ENCODE assay signal across 25 mouse cellular contexts in the genomic region with DNA sequence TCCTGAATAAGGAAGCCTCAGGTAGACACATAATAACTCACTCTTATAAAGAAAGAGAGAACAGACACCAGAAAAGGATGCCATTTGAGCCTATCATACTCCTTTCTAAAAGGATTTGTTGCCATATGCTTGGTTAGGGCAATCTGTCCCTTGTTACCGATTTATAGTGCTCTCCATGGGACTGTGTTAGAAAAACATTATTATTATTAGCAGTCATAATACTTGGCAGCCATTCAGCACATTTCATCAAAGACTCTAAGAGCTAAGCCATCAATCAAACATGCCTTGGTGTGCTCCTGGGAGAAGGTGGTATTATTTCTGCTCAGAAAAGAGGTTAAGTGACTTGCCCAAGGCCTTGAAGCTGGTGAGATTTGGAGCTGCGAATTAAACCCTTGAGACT.
A peak's percentile ranks its signal among the peaks of the same experiment; 100 is the strongest.
DNase-seq lines count a peak whose midpoint lies in the region; ATAC-seq lines count a peak whose summit lies in the region.
"Had no signal": no experiment of that assay in that cellular context is flagged by ENCODE, and none has a peak within 500 bp of the region (broad histone marks: within the 10 kb centered on the region; RNA-seq: fewer than 3 reads in every experiment).

No protein-coding gene starts in this region.

- H3K9ac ChIP-seq in hindbrain, embryonic 11.5 days (ENCODE audit: low read depth, low read length) = no peak overlapping the region
- no peak overlapping the region for H3K9ac ChIP-seq in hindbrain, embryonic 12.5 days
- H3K9ac ChIP-seq in neural tube, embryonic 13.5 days = no peak overlapping the region
- H3K9ac ChIP-seq in neural tube, embryonic 15.5 days (replicated peaks) = no peak overlapping the region
- H3K9ac ChIP-seq: forebrain, embryonic 13.5 days; heart, embryonic 13.5 days had no signal

- no peak overlapping the region for H3K4me3 ChIP-seq in hindbrain, embryonic 11.5 days (ENCODE audit: low read depth, low read length)
- H3K4me3 ChIP-seq in hindbrain, embryonic 12.5 days = no peak overlapping the region
- H3K4me3 ChIP-seq in neural tube, embryonic 13.5 days = no peak overlapping the region
- no peak overlapping the region for H3K4me3 ChIP-seq in neural tube, embryonic 15.5 days (replicated peaks)
- H3K4me3 ChIP-seq: forebrain, embryonic 10.5 days; forebrain, embryonic 13.5 days; heart, embryonic 13.5 days had no signal

- no peaks in the 10 kb centered on the region for H3K27me3 ChIP-seq in hindbrain, embryonic 11.5 days (ENCODE audit: control insufficient read depth, insufficient read depth, low read length)
- H3K27me3 ChIP-seq in hindbrain, embryonic 12.5 days = no peaks in the 10 kb centered on the region
- H3K27me3 ChIP-seq in neural tube, embryonic 13.5 days = no peaks in the 10 kb centered on the region
- H3K27me3 ChIP-seq in neural tube, embryonic 15.5 days (replicated peaks) = no peaks in the 10 kb centered on the region
- H3K27me3 ChIP-seq: CH12.LX; forebrain, embryonic 13.5 days; heart, embryonic 13.5 days had no signal

- no peak for ATAC-seq in hindbrain, embryonic 11.5 days (ENCODE audit: low FRiP score)
- ATAC-seq in hindbrain, embryonic 12.5 days (ENCODE audit: low FRiP score) = no peak
- peak; percentile 50; the same call in 1 of the 2 replicates for ATAC-seq in neural tube, embryonic 13.5 days (ENCODE audit: low read depth)
- ATAC-seq in neural tube, embryonic 15.5 days (ENCODE audit: low FRiP score) = no peak
- ATAC-seq: forebrain, embryonic 13.5 days; hindbrain, postnatal 0 days; inflammation-experienced regulatory T-cells, adult 6 months; intestine, embryonic 16.5 days; Patski had no signal

- peak; percentile 1 for DNase-seq in hindbrain, embryonic 11.5 days (ENCODE audit: low spot score)
- peak; percentile 8 for DNase-seq in layer of hippocampus, adult 9-10 months (ENCODE audit: low spot score)
- no peak for DNase-seq in layer of hippocampus, postnatal 10 days (ENCODE audit: low spot score in 2 of 2)
- DNase-seq in right cerebral cortex, adult 2 months (ENCODE audit: low spot score in 2 of 2) = no peak
- DNase-seq: adrenal gland, postnatal 14 days; B cell, adult 2 months; cerebellum, adult 18-20 months; cerebellum, adult 9-10 months; cerebellum, postnatal 14 days; gastrocnemius, postnatal 25 days; heart, adult 18-20 months; heart, postnatal 14 days; heart, postnatal 4 days had no signal

- no peaks in the 10 kb centered on the region for H3K9me3 ChIP-seq in hindbrain, embryonic 11.5 days (ENCODE audit: control insufficient read depth, low read length)
- no peaks in the 10 kb centered on the region for H3K9me3 ChIP-seq in hindbrain, embryonic 12.5 days (replicated peaks)
- no peaks in the 10 kb centered on the region for H3K9me3 ChIP-seq in neural tube, embryonic 13.5 days
- no peaks in the 10 kb centered on the region for H3K9me3 ChIP-seq in neural tube, embryonic 15.5 days (replicated peaks)
- H3K9me3 ChIP-seq: forebrain, embryonic 10.5 days; forebrain, embryonic 13.5 days; G1E; heart, embryonic 13.5 days had no signal

- H3K27ac ChIP-seq in hindbrain, embryonic 11.5 days (ENCODE audit: low read depth, low read length) = no peak overlapping the region
- H3K27ac ChIP-seq in hindbrain, embryonic 12.5 days = no peak overlapping the region
- H3K27ac ChIP-seq in neural tube, embryonic 13.5 days (replicated peaks) = no peak overlapping the region
- no peak overlapping the region for H3K27ac ChIP-seq in neural tube, embryonic 15.5 days (replicated peaks)
- H3K27ac ChIP-seq: forebrain, embryonic 10.5 days; forebrain, embryonic 13.5 days; heart, embryonic 13.5 days; hindbrain, postnatal 0 days had no signal

- H3K4me1 ChIP-seq in hindbrain, embryonic 11.5 days (replicated peaks; ENCODE audit: control insufficient read depth, insufficient read depth, low read length) = no peaks in the 10 kb centered on the region
- no peaks in the 10 kb centered on the region for H3K4me1 ChIP-seq in hindbrain, embryonic 12.5 days
- H3K4me1 ChIP-seq in neural tube, embryonic 13.5 days (replicated peaks) = no peaks in the 10 kb centered on the region
- no peaks in the 10 kb centered on the region for H3K4me1 ChIP-seq in neural tube, embryonic 15.5 days
- H3K4me1 ChIP-seq: forebrain, embryonic 10.5 days; forebrain, embryonic 13.5 days; heart, embryonic 13.5 days had no signal

- 75% methylated on average over 2 of the region's 2 CpGs for WGBS in hindbrain, embryonic 11.5 days
- WGBS in hindbrain, embryonic 12.5 days = 66% methylated on average over 2 of the region's 2 CpGs
- WGBS in neural tube, embryonic 13.5 days = 65% methylated on average over 2 of the region's 2 CpGs
- WGBS in neural tube, embryonic 15.5 days = 84% methylated on average over 2 of the region's 2 CpGs

- no peaks in the 10 kb centered on the region for H3K36me3 ChIP-seq in hindbrain, embryonic 11.5 days (ENCODE audit: control insufficient read depth, insufficient read depth, low read length)
- no peaks in the 10 kb centered on the region for H3K36me3 ChIP-seq in hindbrain, embryonic 12.5 days
- no peaks in the 10 kb centered on the region for H3K36me3 ChIP-seq in neural tube, embryonic 13.5 days
- H3K36me3 ChIP-seq in neural tube, embryonic 15.5 days = no peaks in the 10 kb centered on the region
- H3K36me3 ChIP-seq: forebrain, embryonic 10.5 days; G1E; heart, embryonic 13.5 days had no signal

- no peak overlapping the region for H3K4me2 ChIP-seq in hindbrain, embryonic 11.5 days (replicated peaks; ENCODE audit: low read depth, low read length)
- H3K4me2 ChIP-seq in hindbrain, embryonic 12.5 days (replicated peaks) = no peak overlapping the region
- H3K4me2 ChIP-seq in neural tube, embryonic 13.5 days = no peak overlapping the region
- H3K4me2 ChIP-seq in neural tube, embryonic 15.5 days = no peak overlapping the region
- H3K4me2 ChIP-seq: forebrain, embryonic 13.5 days; heart, embryonic 13.5 days had no signal

Comparison
In these comparisons a context has a peak if more than half of its experiments do, and no peak if none do; other contexts are left out.
1. DNase-seq: peak in hindbrain, embryonic 11.5 days (single experiment) and layer of hippocampus, adult 9-10 months (single experiment); none in layer of hippocampus, postnatal 10 days (0 of 2) and right cerebral cortex, adult 2 months (0 of 2).